Mouse (Mus musculus) testis, adult 2 months (tissue): ENCODE measurements around the gene Mindy4.

Source experiments
- CTCF ChIP-seq: fragments of 200-500 bp; IDR thresholded peaks from 2 replicates; pipeline ENCODE4 v1.5.1; 2012; ENCODE audit warnings: low read depth, mild to moderate bottlenecking, inconsistent platforms, low read length, moderate library complexity; ENCODE audit not compliant: control insufficient read depth, insufficient read depth, insufficient replicate concordance
- POLR2A ChIP-seq: fragments of 200-500 bp; IDR thresholded peaks from 2 replicates; pipeline ENCODE4 v1.6.1; 2012; ENCODE audit warnings: low read depth, mild to moderate bottlenecking, inconsistent platforms, low read length, moderate library complexity; ENCODE audit not compliant: control insufficient read depth

GRCm38 (mm10) chr6:55232101-55232500 is 28.9 kb downstream of the Mindy4 start:
- TF ChIP-seq CTCF = no peak
- TF ChIP-seq POLR2A = no peak
